Comparison of ENCODE assay signal across 8 mouse cellular contexts in the genomic region with DNA sequence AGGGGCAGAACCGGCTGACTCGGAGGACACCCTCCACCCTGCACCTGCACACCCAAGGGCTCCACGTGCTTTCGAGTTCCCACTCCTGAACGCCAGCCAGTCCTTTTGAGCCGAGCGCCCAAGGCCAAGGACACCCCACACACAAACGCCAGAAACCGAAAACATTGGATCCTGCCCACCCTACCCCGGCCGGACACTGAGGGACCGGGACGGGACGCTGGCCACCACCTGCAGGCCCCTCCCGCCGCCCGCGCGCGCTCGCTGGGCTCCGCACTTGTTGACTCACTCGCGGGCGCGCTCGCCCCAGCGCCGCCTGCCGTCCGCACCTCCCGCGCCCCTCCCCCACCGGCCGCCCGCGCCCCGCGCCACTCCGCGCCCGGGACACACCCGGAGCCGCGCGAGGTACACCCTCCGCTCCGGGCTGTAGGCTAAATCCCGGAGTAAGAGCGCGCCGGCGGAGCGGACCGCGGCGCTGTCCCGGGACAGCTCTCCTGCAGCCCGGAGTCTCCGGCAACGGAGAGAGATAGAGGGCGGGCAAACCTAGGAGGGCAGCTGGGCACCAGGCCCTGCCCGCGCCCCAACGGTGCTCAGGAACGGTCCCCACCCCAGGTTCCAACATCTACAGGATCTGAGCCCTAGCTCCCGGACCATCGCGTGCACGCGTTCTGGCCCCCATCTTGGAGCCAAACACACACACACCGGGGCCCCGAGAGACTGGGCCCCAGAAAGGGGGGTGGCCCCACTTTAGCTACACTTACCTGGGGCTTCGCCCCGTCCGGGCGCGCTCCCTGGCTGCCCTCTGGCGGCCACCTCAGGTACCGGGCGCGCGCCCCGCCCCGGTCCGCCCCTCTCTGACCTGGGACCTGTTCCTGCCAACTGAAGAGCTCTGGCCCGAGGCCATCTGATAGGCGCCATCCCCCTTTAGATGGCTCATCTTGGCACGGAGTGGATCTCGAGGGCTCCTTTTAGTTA. TPM values are rescaled to one million over a fixed set of nuclear protein-coding genes. Genes with fewer than 3 reads are reported as not detected.
A peak's percentile ranks its signal among the peaks of the same experiment; 100 is the strongest.
DNase-seq lines count a peak whose midpoint lies in the region; ATAC-seq and TF ChIP-seq lines count a peak whose summit lies in the region.

No protein-coding gene starts in this region.

- H3K9me3 ChIP-seq in heart, embryonic 11.5 days (replicated peaks; ENCODE audit: control insufficient read depth, low read length) = no peaks in the 10 kb centered on the region
- H3K9me3 ChIP-seq in kidney, embryonic 15.5 days (replicated peaks) = no peaks in the 10 kb centered on the region
- H3K9me3 ChIP-seq in liver, embryonic 14.5 days (ENCODE audit: control insufficient read depth, low read length) = no peaks in the 10 kb centered on the region
- no peaks in the 10 kb centered on the region for H3K9me3 ChIP-seq in stomach, embryonic 15.5 days

- peaks cover 20% of the 10 kb centered on the region; the same call in 1 of the 2 replicates for H3K27me3 ChIP-seq in heart, embryonic 11.5 days (ENCODE audit: control insufficient read depth, insufficient read depth, low read length)
- H3K27me3 ChIP-seq in kidney, embryonic 15.5 days = peaks cover 38% of the 10 kb centered on the region
- H3K27me3 ChIP-seq in liver, embryonic 14.5 days (ENCODE audit: control insufficient read depth, insufficient read depth, low read length) = peaks cover 25% of the 10 kb centered on the region
- H3K27me3 ChIP-seq in stomach, embryonic 15.5 days (replicated peaks) = peaks cover 17% of the 10 kb centered on the region; the same call in 1 of the 2 replicates

- peak; percentile 79 for TF ChIP-seq CTCF in bone marrow macrophage, adult 2 months (IDR thresholded peaks at IDR 0.05; ENCODE audit: low read depth, low read length)
- TF ChIP-seq CTCF in liver, embryonic 14.5 days (IDR thresholded peaks at IDR 0.05; ENCODE audit: low read depth) = peak; percentile 58

- no peak overlapping the region for H3K27ac ChIP-seq in bone marrow macrophage, adult 2 months (ENCODE audit: insufficient read depth, low read depth, low read length)
- no peak overlapping the region for H3K27ac ChIP-seq in heart, embryonic 11.5 days (ENCODE audit: low read depth, low read length)
- peak overlapping the region; percentile 66 for H3K27ac ChIP-seq in kidney, embryonic 15.5 days
- H3K27ac ChIP-seq in liver, embryonic 14.5 days = no peak overlapping the region
- H3K27ac ChIP-seq in stomach, embryonic 15.5 days = peak overlapping the region; percentile 89

- DNase-seq in CD4-positive helper T cell, adult 2 months (ENCODE audit: low read depth, low spot score) = peak; percentile 91
- DNase-seq in liver, embryonic 14.5 days (ENCODE audit: low read depth in 3 of 3, low spot score in 3 of 3) = peak in 1 of 3 experiments; percentile 26
- peak; percentile 74 for DNase-seq in neural tube, embryonic 10.5 days (ENCODE audit: extremely low spot score, low spot score)

- peak overlapping the region; percentile 67 for H3K9ac ChIP-seq in heart, embryonic 11.5 days (ENCODE audit: low read depth, low read length)
- peak overlapping the region; percentile 62 for H3K9ac ChIP-seq in kidney, embryonic 15.5 days
- 0 out of 2 replicates have a peak overlapping the region, but pooled peaks have one; percentile 1 for H3K9ac ChIP-seq in liver, embryonic 14.5 days (replicated peaks)
- H3K9ac ChIP-seq in stomach, embryonic 15.5 days = peak overlapping the region; percentile 61; the same call in 1 of the 2 replicates

- no peaks in the 10 kb centered on the region for H3K36me3 ChIP-seq in heart, embryonic 11.5 days (ENCODE audit: control insufficient read depth, insufficient read depth, low read length)
- H3K36me3 ChIP-seq in kidney, embryonic 15.5 days = no peaks in the 10 kb centered on the region
- no peaks in the 10 kb centered on the region for H3K36me3 ChIP-seq in liver, embryonic 14.5 days (replicated peaks; ENCODE audit: control insufficient read depth, insufficient read depth, low read depth)
- H3K36me3 ChIP-seq in stomach, embryonic 15.5 days = no peaks in the 10 kb centered on the region

- H3K4me3 ChIP-seq in bone marrow macrophage, adult 2 months (ENCODE audit: insufficient read depth, low read length) = peak overlapping the region; percentile 49
- peak overlapping the region; percentile 64 for H3K4me3 ChIP-seq in heart, embryonic 11.5 days (ENCODE audit: low read depth, low read length)
- peak overlapping the region; percentile 60 for H3K4me3 ChIP-seq in kidney, embryonic 15.5 days (replicated peaks)
- H3K4me3 ChIP-seq in liver, embryonic 14.5 days (ENCODE audit: insufficient read depth in 1 of 2, low read depth in 2 of 2, low read length in 2 of 2) = peak overlapping the region; percentile 50 to 52
- peak overlapping the region; percentile 70 for H3K4me3 ChIP-seq in stomach, embryonic 15.5 days (replicated peaks)

- no peaks in the 10 kb centered on the region for H3K4me1 ChIP-seq in bone marrow macrophage, adult 2 months (ENCODE audit: control insufficient read depth, insufficient read depth, low read length)
- peaks cover 12% of the 10 kb centered on the region for H3K4me1 ChIP-seq in heart, embryonic 11.5 days (ENCODE audit: control insufficient read depth, insufficient read depth, low read length)
- peaks cover 37% of the 10 kb centered on the region for H3K4me1 ChIP-seq in kidney, embryonic 15.5 days
- no peaks in the 10 kb centered on the region for H3K4me1 ChIP-seq in liver, embryonic 14.5 days (replicated peaks; ENCODE audit: control insufficient read depth in 2 of 2, insufficient read depth in 2 of 2, low read length in 1 of 2)
- H3K4me1 ChIP-seq in stomach, embryonic 15.5 days = peaks cover 25% of the 10 kb centered on the region

- WGBS in heart, embryonic 11.5 days (ENCODE audit: insufficient replicate concordance) = under 1% methylated on average over 90 of the region's 90 CpGs
- WGBS in kidney, embryonic 15.5 days = under 1% methylated on average over 89 of the region's 90 CpGs
- under 1% methylated on average over 85 of the region's 90 CpGs for WGBS in liver, embryonic 14.5 days (ENCODE audit: insufficient replicate concordance)
- under 1% methylated on average over 89 of the region's 90 CpGs for WGBS in stomach, embryonic 15.5 days

- peak; percentile 81 for ATAC-seq in erythroblast, adult 5-6 weeks (replicated peaks; ENCODE audit: low FRiP score, poor library complexity, severe bottlenecking)
- peak; percentile 68 for ATAC-seq in heart, embryonic 11.5 days (replicated peaks; ENCODE audit: insufficient number of reproducible peaks, low FRiP score, low TSS enrichment)
- ATAC-seq in kidney, embryonic 15.5 days (replicated peaks; ENCODE audit: low FRiP score) = peak; percentile 84
- peak; percentile 64 for ATAC-seq in liver, embryonic 14.5 days (ENCODE audit: insufficient read depth)
- ATAC-seq in stomach, embryonic 15.5 days (ENCODE audit: insufficient read depth, low FRiP score, low read depth) = peak; percentile 80

- H3K4me2 ChIP-seq in heart, embryonic 11.5 days = peak overlapping the region; percentile 92
- H3K4me2 ChIP-seq in kidney, embryonic 15.5 days = peak overlapping the region; percentile 95
- peak overlapping the region; percentile 73 for H3K4me2 ChIP-seq in liver, embryonic 14.5 days (ENCODE audit: low read depth)
- peak overlapping the region; percentile 95 for H3K4me2 ChIP-seq in stomach, embryonic 15.5 days

- TF ChIP-seq EP300 in liver, embryonic 14.5 days (IDR thresholded peaks at IDR 0.05; ENCODE audit: low read depth) = no peak

- TF ChIP-seq POLR2A in bone marrow macrophage, adult 2 months (IDR thresholded peaks at IDR 0.05; ENCODE audit: borderline replicate concordance, low read depth, low read length) = no peak

RNA-seq across cellular contexts. Expression of a gene that starts 28.5 kb away (rescaled TPM):
- polyA plus RNA-seq in bone marrow macrophage, adult 2 months (2012; ENCODE audit: insufficient read depth, insufficient read length, missing spikeins) = not detected in 2 replicates
- total RNA-seq in erythroblast, adult 5-6 weeks (2015; ENCODE audit: low replicate concordance) = 5.6 and 11.1 TPM in 2 replicates
- 7.5 and 10.3 TPM in 2 replicates for total RNA-seq in erythroblast, adult 5-6 weeks (2017; ENCODE audit: low replicate concordance)
- polyA plus RNA-seq in heart, embryonic 11.5 days (2014; fragmentation: Nextera tagmentation; extraction: Ambion mirVana) = 4.1 and 5.1 TPM in 2 replicates
- 13.8 and 14.5 TPM in 2 replicates for polyA plus RNA-seq in kidney, embryonic 15.5 days (2015; fragmentation: Nextera tagmentation; extraction: Ambion mirVana)
- polyA plus RNA-seq in liver, embryonic 14.5 days (2012; rRNA removed) = 0.15 and 0.29 TPM in 2 replicates
- 0.25 and 0.27 TPM in 2 replicates for polyA plus RNA-seq in liver, embryonic 14.5 days (2014; fragmentation: Nextera tagmentation; extraction: Ambion mirVana)
- 12.7 and 14.5 TPM in 2 replicates for polyA plus RNA-seq in stomach, embryonic 15.5 days (2015; fragmentation: Nextera tagmentation; extraction: Ambion mirVana)

RNA-seq across cellular contexts. Expression of a gene that starts 33.0 kb away (rescaled TPM):
- not detected in 2 replicates for polyA plus RNA-seq in bone marrow macrophage, adult 2 months (2012; ENCODE audit: insufficient read depth, insufficient read length, missing spikeins)
- total RNA-seq in erythroblast, adult 5-6 weeks (2015; ENCODE audit: low replicate concordance) = not detected in 2 replicates
- not detected in 2 replicates for total RNA-seq in erythroblast, adult 5-6 weeks (2017; ENCODE audit: low replicate concordance)
- not detected in 2 replicates for polyA plus RNA-seq in heart, embryonic 11.5 days (2014; fragmentation: Nextera tagmentation; extraction: Ambion mirVana)
- polyA plus RNA-seq in kidney, embryonic 15.5 days (2015; fragmentation: Nextera tagmentation; extraction: Ambion mirVana) = 0.40 TPM in 1 of 2 replicates, not detected in the other
- not detected in 2 replicates for polyA plus RNA-seq in liver, embryonic 14.5 days (2012; rRNA removed)
- not detected in 2 replicates for polyA plus RNA-seq in liver, embryonic 14.5 days (2014; fragmentation: Nextera tagmentation; extraction: Ambion mirVana)
- polyA plus RNA-seq in stomach, embryonic 15.5 days (2015; fragmentation: Nextera tagmentation; extraction: Ambion mirVana) = 3.0 and 3.7 TPM in 2 replicates

Comparison
In these comparisons a context has a peak if more than half of its experiments do, and no peak if none do; other contexts are left out.
1. H3K27ac ChIP-seq: peak in kidney, embryonic 15.5 days (single experiment) and stomach, embryonic 15.5 days (single experiment); none in bone marrow macrophage, adult 2 months (single experiment), heart, embryonic 11.5 days (single experiment) and liver, embryonic 14.5 days (single experiment).
2. H3K9ac ChIP-seq: peak in every context shown above with its lines; median percentile 67 in heart, embryonic 11.5 days; 62 in kidney, embryonic 15.5 days; 61 in stomach, embryonic 15.5 days; 1 in liver, embryonic 14.5 days.
3. Peak in every context shown above with its lines, with median percentiles within 50 percentile points of each other: H3K4me3 ChIP-seq, ATAC-seq and H3K4me2 ChIP-seq.